Mouse (Mus musculus): ENCODE data around the gene Lclat1. TPM values are rescaled to one million over a fixed set of nuclear protein-coding genes. Genes with fewer than 3 reads are reported as not detected.

Gene Lclat1
- polyA plus RNA-seq, 1 experiment from 2014 or later = 47.0 TPM

DNA sequence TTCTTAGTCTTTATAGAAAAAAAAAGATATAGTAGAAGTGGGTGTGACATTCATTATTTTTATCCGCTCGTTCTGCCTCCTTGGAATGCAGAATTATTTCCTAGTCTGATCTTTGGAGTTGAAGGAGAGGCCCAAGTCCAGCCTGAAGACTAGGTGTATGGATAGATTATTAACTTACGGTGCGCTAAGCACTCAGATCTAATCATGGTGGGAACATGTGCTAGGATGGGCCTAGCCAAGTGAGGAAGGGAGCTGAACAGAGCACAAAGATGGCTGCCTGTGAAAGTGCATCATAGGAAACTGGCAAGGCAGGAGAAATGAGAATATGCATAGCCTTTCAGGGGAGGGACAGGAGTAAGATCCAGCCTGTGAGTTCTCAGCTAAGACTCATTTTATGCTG lies 5.4 kb downstream of the Lclat1 start:
- Histone ChIP-seq H3K36me3 (peaks cover 6% of the 10 kb centered on the region; the same call in 1 of the 2 replicates), H3K9me3 (replicated peaks) (no peaks in the 10 kb centered on the region), H3K4me2 (no peak overlapping the region), H3K4me1 (replicated peaks) (peaks cover 24% of the 10 kb centered on the region), H3K9ac (no peak overlapping the region), H3K27me3 (replicated peaks) (no peaks in the 10 kb centered on the region), H3K4me3 (no peak overlapping the region), H3K27ac (ENCODE audit: poor library complexity, severe bottlenecking) (no peak overlapping the region)
- 92% methylated on average over 4 of the region's 4 CpGs for WGBS
- ATAC-seq (ENCODE audit: insufficient number of reproducible peaks, low FRiP score) = no peak

DNA sequence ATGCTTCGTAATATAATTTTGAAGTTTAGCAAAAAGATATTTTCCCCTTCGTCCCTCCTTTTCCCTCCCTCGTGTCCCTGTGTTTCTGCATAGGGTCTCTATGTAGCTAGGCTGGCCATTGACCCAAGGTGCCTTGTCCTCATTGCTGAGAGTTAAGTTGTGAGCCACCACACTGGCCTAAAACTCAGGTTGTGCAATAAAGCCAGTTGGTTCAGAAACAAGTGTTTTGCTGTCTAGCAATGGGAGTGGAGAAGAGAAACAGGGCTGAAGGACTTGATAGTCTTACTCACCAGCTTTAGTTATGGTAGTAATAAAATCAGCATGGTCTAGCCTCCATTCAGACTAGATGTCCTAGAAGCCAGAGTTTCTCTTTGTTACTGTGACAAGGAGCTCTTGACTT lies 10.3 kb downstream of the Lclat1 start:
- H3K36me3 ChIP-seq = peaks cover 3% of the 10 kb centered on the region; the same call in 1 of the 2 replicates
- H3K4me1 ChIP-seq (replicated peaks) = peaks cover 10% of the 10 kb centered on the region
- no peak overlapping the region for H3K4me2 ChIP-seq
- WGBS = 88% methylated on average over 3 of the region's 3 CpGs
- H3K27ac ChIP-seq (ENCODE audit: poor library complexity, severe bottlenecking) = no peak overlapping the region
- no peak for ATAC-seq (ENCODE audit: insufficient number of reproducible peaks, low FRiP score)
- H3K9me3 ChIP-seq (replicated peaks) = no peaks in the 10 kb centered on the region
- no peak overlapping the region for H3K4me3 ChIP-seq
- H3K27me3 ChIP-seq (replicated peaks) = no peaks in the 10 kb centered on the region
- no peak overlapping the region for H3K9ac ChIP-seq

DNA sequence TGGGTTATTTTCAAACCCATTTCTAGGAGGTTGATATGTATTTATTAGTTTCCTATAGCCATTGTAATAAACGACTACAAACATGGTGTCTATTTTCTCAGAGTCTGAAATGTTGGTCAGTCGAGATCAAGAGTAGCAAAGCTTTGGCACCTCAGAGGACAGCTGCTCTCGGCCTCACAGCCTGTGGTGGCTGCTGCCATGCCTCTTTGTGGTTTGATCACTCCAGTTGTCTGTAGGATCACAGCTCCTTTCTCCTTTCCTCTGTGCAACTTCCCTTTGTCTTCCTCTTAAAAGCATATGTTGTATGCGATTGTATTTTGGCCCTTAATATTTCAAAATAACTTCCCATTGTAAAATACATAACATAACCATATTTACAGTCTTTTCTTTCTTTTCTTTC lies 10.9 kb downstream of the Lclat1 start:
- Histone ChIP-seq H3K9me3 (replicated peaks) (no peaks in the 10 kb centered on the region), H3K27ac (ENCODE audit: poor library complexity, severe bottlenecking) (no peak overlapping the region), H3K4me2 (no peak overlapping the region), H3K4me1 (replicated peaks) (peaks cover 16% of the 10 kb centered on the region), H3K36me3 (peaks cover 3% of the 10 kb centered on the region; the same call in 1 of the 2 replicates), H3K9ac (no peak overlapping the region), H3K4me3 (no peak overlapping the region), H3K27me3 (replicated peaks) (no peaks in the 10 kb centered on the region)
- no peak for ATAC-seq (ENCODE audit: insufficient number of reproducible peaks, low FRiP score)
- 79% methylated on average over 4 of the region's 4 CpGs for WGBS

DNA sequence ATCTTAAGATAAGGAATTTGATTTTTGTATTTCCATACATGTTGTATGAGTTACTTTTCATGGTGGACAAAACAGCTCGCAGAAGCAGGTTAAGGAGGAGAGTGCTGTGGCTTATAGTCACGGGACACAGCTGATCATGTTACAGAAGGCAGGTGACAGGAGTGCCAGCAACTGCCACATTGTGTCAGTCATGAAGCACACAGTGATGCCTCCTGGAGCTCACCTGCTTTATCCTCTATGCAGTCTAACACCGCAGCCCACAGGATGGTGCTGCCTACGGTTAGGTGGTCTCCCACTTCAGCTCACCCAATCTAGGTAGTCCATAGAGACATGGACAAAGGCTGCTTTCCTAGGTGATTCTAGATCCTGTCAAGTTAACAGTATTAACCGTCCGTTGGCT lies 11.4 kb downstream of the Lclat1 start:
- no peaks in the 10 kb centered on the region for H3K27me3 ChIP-seq (replicated peaks)
- no peak overlapping the region for H3K4me2 ChIP-seq
- no peak for ATAC-seq (ENCODE audit: insufficient number of reproducible peaks, low FRiP score)
- no peak overlapping the region for H3K4me3 ChIP-seq
- no peak overlapping the region for H3K9ac ChIP-seq
- peaks cover 3% of the 10 kb centered on the region; the same call in 1 of the 2 replicates for H3K36me3 ChIP-seq
- H3K9me3 ChIP-seq (replicated peaks) = no peaks in the 10 kb centered on the region
- 86% methylated on average over 6 of the region's 6 CpGs for WGBS
- peaks cover 16% of the 10 kb centered on the region for H3K4me1 ChIP-seq (replicated peaks)
- H3K27ac ChIP-seq (ENCODE audit: poor library complexity, severe bottlenecking) = no peak overlapping the region

DNA sequence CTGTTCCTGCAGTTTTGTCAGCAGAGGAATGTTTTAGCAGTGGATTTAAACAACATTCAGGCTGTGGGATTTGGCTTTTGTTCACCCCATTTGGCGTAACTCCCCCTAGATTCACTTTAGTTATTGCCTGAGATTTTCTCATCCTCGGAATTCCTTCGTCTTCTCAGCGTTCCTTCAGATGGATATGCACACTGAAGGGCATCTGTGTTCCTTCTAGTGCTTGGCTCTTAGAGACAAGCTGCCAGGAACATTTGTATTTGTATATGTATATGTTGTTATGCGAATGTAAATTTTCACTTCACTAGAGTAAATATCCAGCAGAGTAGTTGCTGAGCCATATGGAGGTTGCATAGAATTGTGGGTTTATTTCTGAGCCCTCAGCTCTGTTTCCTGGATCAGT lies 12.8 kb downstream of the Lclat1 start:
- WGBS = 71% methylated on average over 5 of the region's 5 CpGs
- H3K27ac ChIP-seq (ENCODE audit: poor library complexity, severe bottlenecking) = no peak overlapping the region

DNA sequence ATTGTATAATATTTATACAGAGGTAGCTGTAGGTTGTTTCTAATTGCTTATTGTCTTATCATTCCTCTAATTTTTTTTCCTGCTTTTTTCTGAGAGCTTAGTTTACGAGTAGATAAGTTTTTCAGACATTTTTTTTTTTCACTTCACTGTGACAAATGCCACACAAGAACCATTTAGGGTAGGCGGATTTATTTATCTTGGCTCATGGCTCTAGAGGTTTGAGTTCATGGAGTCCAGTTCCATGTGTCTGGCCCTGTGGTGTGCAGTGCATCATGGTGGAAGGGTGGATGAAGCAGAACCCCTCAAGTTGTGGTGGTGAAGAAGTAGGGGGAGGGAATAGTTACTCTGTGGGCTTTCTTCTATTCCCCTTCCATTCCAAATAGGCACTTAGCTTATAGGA lies 13.9 kb downstream of the Lclat1 start:
- no peak overlapping the region for H3K4me2 ChIP-seq
- 64% methylated on average over 2 of the region's 2 CpGs for WGBS
- no peak overlapping the region for H3K9ac ChIP-seq
- no peaks in the 10 kb centered on the region for H3K27me3 ChIP-seq (replicated peaks)
- H3K4me1 ChIP-seq (replicated peaks) = peaks cover 31% of the 10 kb centered on the region
- H3K9me3 ChIP-seq (replicated peaks) = no peaks in the 10 kb centered on the region
- H3K4me3 ChIP-seq = no peak overlapping the region
- no peak overlapping the region for H3K27ac ChIP-seq (ENCODE audit: poor library complexity, severe bottlenecking)
- no peak for ATAC-seq (ENCODE audit: insufficient number of reproducible peaks, low FRiP score)
- peaks cover 2% of the 10 kb centered on the region; the same call in 1 of the 2 replicates for H3K36me3 ChIP-seq

More for the DNA sequence above, 12.8 kb downstream of the Lclat1 start:
- Histone ChIP-seq H3K36me3 (peaks cover 3% of the 10 kb centered on the region; the same call in 1 of the 2 replicates), H3K9me3 (replicated peaks) (no peaks in the 10 kb centered on the region), H3K27me3 (replicated peaks) (no peaks in the 10 kb centered on the region), H3K4me1 (replicated peaks) (peaks cover 19% of the 10 kb centered on the region), H3K9ac (no peak overlapping the region), H3K4me3 (no peak overlapping the region), H3K4me2 (no peak overlapping the region)
- ATAC-seq (ENCODE audit: insufficient number of reproducible peaks, low FRiP score) = no peak

DNA sequence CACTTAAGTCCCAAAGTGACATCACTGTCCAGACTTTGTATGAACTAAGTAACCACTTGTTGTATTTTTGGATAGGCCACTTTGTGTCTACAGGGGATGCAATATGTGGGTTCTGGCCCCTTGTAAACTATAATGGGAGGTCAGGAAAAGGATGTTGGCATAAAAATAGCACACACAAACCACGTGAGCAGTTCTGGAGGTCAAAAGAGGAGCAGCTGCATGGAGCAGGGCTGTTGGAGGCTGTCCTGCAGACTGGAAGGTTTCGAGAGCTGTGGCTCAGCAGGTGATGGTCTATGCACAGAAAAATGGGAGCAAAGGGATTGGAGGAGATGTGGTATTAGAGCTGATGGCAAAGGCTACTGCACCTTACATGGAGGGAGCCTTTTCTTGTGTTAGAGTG lies 18.6 kb downstream of the Lclat1 start:
- peak; percentile 66; the same call in 1 of the 2 replicates for ATAC-seq (ENCODE audit: insufficient number of reproducible peaks, low FRiP score)
- H3K4me3 ChIP-seq = no peak overlapping the region
- H3K4me2 ChIP-seq = peak overlapping the region; percentile 16; the same call in 1 of the 2 replicates
- H3K36me3 ChIP-seq = no peaks in the 10 kb centered on the region
- WGBS = 30% methylated on average over 2 of the region's 2 CpGs
- no peak overlapping the region for H3K9ac ChIP-seq
- H3K4me1 ChIP-seq (replicated peaks) = peaks cover 31% of the 10 kb centered on the region
- no peaks in the 10 kb centered on the region for H3K27me3 ChIP-seq (replicated peaks)
- H3K9me3 ChIP-seq (replicated peaks) = no peaks in the 10 kb centered on the region
- H3K27ac ChIP-seq (ENCODE audit: poor library complexity, severe bottlenecking) = peak overlapping the region; percentile 62

DNA sequence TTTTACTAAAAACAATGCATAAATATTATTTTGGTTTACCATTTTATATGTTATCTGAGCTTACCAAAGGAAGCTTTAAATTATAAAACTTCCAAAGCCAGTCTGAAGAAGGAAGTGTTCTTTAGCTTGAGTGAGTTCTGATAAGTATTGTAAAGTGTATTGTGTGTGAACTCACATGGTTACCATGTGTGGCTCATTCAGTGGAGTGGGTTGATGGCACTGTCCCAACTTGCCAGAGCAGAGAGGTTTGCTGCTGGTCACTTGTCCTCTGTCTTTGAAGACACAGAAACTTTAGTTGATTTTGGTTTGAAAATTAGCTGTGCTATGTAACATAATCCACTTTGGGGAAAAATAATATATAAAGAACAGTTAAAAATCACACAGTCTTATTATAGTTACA lies 19.1 kb downstream of the Lclat1 start:
- H3K4me2 ChIP-seq = peak overlapping the region; percentile 16; the same call in 1 of the 2 replicates
- no peak overlapping the region for H3K4me3 ChIP-seq
- H3K36me3 ChIP-seq = no peaks in the 10 kb centered on the region
- H3K27me3 ChIP-seq (replicated peaks) = no peaks in the 10 kb centered on the region
- H3K9ac ChIP-seq = no peak overlapping the region
- H3K4me1 ChIP-seq (replicated peaks) = peaks cover 28% of the 10 kb centered on the region
- no peak for ATAC-seq (ENCODE audit: insufficient number of reproducible peaks, low FRiP score)
- no peaks in the 10 kb centered on the region for H3K9me3 ChIP-seq (replicated peaks)
- peak overlapping the region; percentile 62 for H3K27ac ChIP-seq (ENCODE audit: poor library complexity, severe bottlenecking)

DNA sequence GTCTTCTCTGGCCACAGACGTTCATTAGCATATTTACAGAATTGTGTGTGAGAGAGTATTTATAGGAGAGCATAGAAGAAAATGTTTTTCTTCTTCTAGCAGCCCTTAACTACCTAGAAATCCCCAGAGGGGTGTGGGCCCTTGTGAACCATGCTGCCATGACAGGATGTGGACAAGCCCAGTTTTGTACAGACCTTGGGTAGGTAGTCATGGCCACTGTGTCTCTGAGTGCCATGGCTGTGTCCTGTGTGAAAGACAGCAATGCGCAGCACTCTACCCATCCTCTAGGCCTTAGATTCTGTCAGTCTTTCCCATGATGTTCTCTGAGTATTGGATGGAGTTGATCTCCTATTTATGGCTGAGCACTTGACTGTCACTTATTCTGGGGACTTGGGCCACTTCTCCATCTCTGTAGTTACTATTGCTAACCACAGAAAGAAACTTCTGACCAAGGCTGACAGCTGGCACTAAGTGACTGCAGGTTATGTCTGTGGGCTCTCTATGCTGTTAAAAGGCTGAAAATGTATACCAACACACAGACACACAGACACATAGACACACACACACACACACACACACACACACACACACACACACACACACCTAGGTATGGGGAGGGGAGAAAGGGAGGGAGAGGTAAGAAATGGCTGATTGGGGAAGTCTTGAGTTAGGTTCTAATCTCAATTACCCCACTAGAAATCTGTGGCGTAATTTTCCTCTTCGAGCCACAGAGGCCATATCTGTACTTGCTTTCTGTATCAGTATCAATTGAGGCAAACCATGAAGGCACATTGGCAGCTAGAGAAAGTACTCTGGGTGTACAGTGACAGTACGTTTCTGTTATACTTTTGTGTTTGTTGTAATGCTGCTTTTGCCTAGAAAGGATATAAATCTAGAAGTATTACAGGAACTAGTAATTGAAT lies 29.0 kb downstream of the Lclat1 start:
- no peak overlapping the region for H3K9ac ChIP-seq
- H3K4me2 ChIP-seq = no peak overlapping the region
- H3K4me1 ChIP-seq (replicated peaks) = peaks cover 25% of the 10 kb centered on the region
- WGBS = 65% methylated on average over 5 of the region's 5 CpGs
- H3K27me3 ChIP-seq (replicated peaks) = no peaks in the 10 kb centered on the region
- no peak overlapping the region for H3K4me3 ChIP-seq
- no peak overlapping the region for H3K27ac ChIP-seq (ENCODE audit: poor library complexity, severe bottlenecking)
- ATAC-seq (ENCODE audit: insufficient number of reproducible peaks, low FRiP score) = no peak
- peaks cover 5% of the 10 kb centered on the region; the same call in 1 of the 2 replicates for H3K9me3 ChIP-seq (replicated peaks)
- peaks cover 7% of the 10 kb centered on the region for H3K36me3 ChIP-seq

DNA sequence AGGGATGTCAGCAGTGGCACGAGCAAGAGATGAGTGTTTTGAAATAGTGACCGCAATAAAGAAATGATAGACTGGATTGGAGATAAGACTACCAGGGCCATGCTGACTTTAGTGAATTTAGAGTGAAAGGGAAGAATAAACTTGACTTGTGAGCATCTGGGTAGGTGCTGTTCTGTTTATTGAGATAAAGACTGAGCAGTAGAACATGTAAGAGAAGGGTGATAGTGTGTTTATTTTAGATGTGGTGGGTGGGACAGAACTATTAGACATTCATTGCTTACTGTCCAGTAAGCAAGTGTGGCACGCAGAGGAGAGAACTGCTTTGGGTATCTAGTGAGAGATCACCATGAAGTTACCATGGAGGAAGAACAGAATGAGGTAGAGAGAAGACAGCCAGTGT lies 30.4 kb downstream of the Lclat1 start:
- Histone ChIP-seq H3K27ac (ENCODE audit: poor library complexity, severe bottlenecking) (no peak overlapping the region), H3K4me1 (replicated peaks) (peaks cover 27% of the 10 kb centered on the region), H3K27me3 (replicated peaks) (no peaks in the 10 kb centered on the region), H3K9me3 (replicated peaks) (peaks cover 5% of the 10 kb centered on the region; the same call in 1 of the 2 replicates), H3K36me3 (peaks cover 7% of the 10 kb centered on the region), H3K4me3 (no peak overlapping the region), H3K4me2 (no peak overlapping the region), H3K9ac (no peak overlapping the region)
- no peak for ATAC-seq (ENCODE audit: insufficient number of reproducible peaks, low FRiP score)
- WGBS = 87% methylated on average over 3 of the region's 3 CpGs

DNA sequence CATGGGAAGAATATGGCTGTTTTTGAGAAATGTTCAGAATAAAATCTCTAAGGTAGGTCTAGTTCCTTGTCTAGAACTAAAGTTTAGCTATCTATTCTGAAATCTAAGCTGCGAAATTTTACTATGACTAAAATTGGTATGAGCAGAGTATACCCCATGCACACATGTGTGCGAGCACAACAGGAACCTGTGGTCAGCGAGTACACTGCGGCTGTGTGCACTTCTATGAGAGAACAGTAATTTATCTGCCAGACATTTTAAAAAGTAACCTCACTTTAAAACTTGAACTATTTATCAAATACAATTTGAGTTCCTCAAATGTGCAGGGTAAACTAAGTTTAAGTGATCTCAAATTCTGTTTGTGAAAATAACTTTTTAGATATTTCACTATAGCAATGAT lies 34.2 kb downstream of the Lclat1 start:
- peaks cover 5% of the 10 kb centered on the region; the same call in 1 of the 2 replicates for H3K9me3 ChIP-seq (replicated peaks)
- H3K36me3 ChIP-seq = peaks cover 7% of the 10 kb centered on the region
- H3K27ac ChIP-seq (ENCODE audit: poor library complexity, severe bottlenecking) = no peak overlapping the region
- ATAC-seq (ENCODE audit: insufficient number of reproducible peaks, low FRiP score) = no peak
- peaks cover 15% of the 10 kb centered on the region for H3K4me1 ChIP-seq (replicated peaks)
- H3K4me2 ChIP-seq = no peak overlapping the region
- no peaks in the 10 kb centered on the region for H3K27me3 ChIP-seq (replicated peaks)
- H3K4me3 ChIP-seq = no peak overlapping the region
- H3K9ac ChIP-seq = no peak overlapping the region
- WGBS = 72% methylated on average over 4 of the region's 4 CpGs

Measured in heart, embryonic 12.5 days (tissue).